Mouse (Mus musculus) liver, adult 2 months (tissue): Measurements from ENCODE around the gene Usp2. TPM values are rescaled to one million over a fixed set of nuclear protein-coding genes. Genes with fewer than 3 reads are reported as not detected.

Experiments used
- DNase-seq: peaks from one replicate; pipeline ENCODE4 v3.0.0-alpha.2; 2011; ENCODE audit warnings: low read depth, low spot score; ENCODE audit errors: extremely low read depth
- H3K27ac ChIP-seq: fragments of 200-500 bp; replicated peaks from 2 replicates; pipeline ENCODE4 v1.5.1; 2012; ENCODE audit warnings: low read depth, mild to moderate bottlenecking, control low read depth, inconsistent platforms, low read length; ENCODE audit not compliant: insufficient read depth
- H3K27me3 ChIP-seq: fragments of 200-500 bp; 2 replicates; pipeline ENCODE4 v1.6.1; 2012; ENCODE audit warnings: mild to moderate bottlenecking, moderate library complexity, low read length, inconsistent platforms; ENCODE audit not compliant: control insufficient read depth, insufficient read depth
- H3K36me3 ChIP-seq: fragments of 200-500 bp; 2 replicates; pipeline ENCODE4 v1.6.1; 2012; ENCODE audit warnings: low read length, inconsistent platforms; ENCODE audit not compliant: control insufficient read depth, insufficient read depth
- H3K4me1 ChIP-seq: fragments of 200-500 bp; 2 replicates; pipeline ENCODE4 v1.6.1; 2011; ENCODE audit warnings: low read length; ENCODE audit not compliant: control insufficient read depth, insufficient read depth
- H3K4me3 ChIP-seq: fragments of 200-500 bp; 2 replicates; pipeline ENCODE4 v1.5.1; 2011; ENCODE audit warnings: low read depth, mild to moderate bottlenecking, control low read depth, low read length, moderate library complexity; ENCODE audit not compliant: insufficient read depth
- H3K79me2 ChIP-seq: fragments of 200-500 bp; 2 replicates; pipeline ENCODE4 v1.6.1; 2012; ENCODE audit warnings: inconsistent platforms, mild to moderate bottlenecking, low read length, moderate library complexity; ENCODE audit not compliant: control insufficient read depth, insufficient read depth
- H3K9ac ChIP-seq: fragments of 200-500 bp; 2 replicates; pipeline ENCODE4 v1.6.1; 2012; ENCODE audit warnings: low read depth, mild to moderate bottlenecking, control low read depth, inconsistent platforms, low read length
- CTCF ChIP-seq: fragments of 200-500 bp; IDR thresholded peaks from 2 replicates; pipeline ENCODE4 v1.5.1; 2011; ENCODE audit warnings: low read depth, low read length, control low read depth
- POLR2A ChIP-seq: fragments of 200-500 bp; IDR thresholded peaks from 2 replicates; pipeline ENCODE4 v1.6.1; 2011; ENCODE audit warnings: low read length, control low read depth; ENCODE audit not compliant: insufficient read depth; ENCODE audit errors: extremely low read depth
- WGBS: fragments of 180-500 bp; shearing (Covaris S2); methylation state at CpG from one replicate; pipeline ENCODE4 v1.1.7; 2018; 5-methylcytosine and 5-hydroxymethylcytosine counted together
- polyA plus RNA-seq: library from polyadenylated mRNA; depleted of rRNA; stranded (reverse); fragments of >200 nt; gene quantifications from 2 replicates; pipeline ENCODE4 v1.2.3, GENCODE M21; 2012; rRNA removed
- total RNA-seq: library from RNA; depleted of rRNA; stranded (reverse); fragments of >200 nt; gene quantifications from 2 replicates; pipeline ENCODE4 v1.2.3, GENCODE M21; 2014; rRNA removed

Usp2 gene
- total RNA-seq (9.9 and 13.6 TPM in 2 replicates), polyA plus RNA-seq (1.6 and 3.1 TPM in 2 replicates)

DNA sequence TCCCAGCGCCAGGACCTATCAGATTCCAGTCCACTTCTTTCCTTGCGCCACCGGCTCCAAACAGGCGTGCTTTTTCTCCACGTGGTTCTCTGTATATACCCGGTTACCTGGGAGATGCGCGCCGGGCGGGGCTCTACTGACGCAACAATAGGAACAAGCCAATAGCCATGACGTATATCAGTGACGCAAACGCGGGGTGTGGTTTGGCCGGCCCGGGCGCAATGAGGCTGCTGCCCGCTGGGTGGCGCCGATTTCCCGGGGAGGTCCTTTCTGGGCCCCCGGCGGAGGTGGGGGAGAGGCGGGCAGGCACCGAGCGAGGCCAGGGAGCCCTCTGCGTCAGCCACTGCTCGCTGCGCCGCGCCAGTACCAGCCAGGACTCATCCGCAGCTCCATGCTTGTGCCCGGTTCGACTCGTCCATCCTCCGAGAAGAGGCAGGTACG, at the start of gene Usp2:
Gene Usp2, plus strand, starts transcription at position 237 of the 441 bp plus-strand sequence.
- Histone ChIP-seq H3K27ac (peak within 1 kb of the TSS; percentile 56), H3K79me2 (no peaks in the 10 kb centered on the region), H3K9ac (peak within 1 kb of the TSS; percentile 87), H3K27me3 (no peaks in the 10 kb centered on the region), H3K36me3 (no peaks in the 10 kb centered on the region), H3K4me3 (peak within 1 kb of the TSS; percentile 84), H3K4me1 (no peaks in the 10 kb centered on the region)
- TF ChIP-seq CTCF (peak; percentile 75), POLR2A (peak; percentile 41; the same call in 1 of the 2 replicates)
- WGBS = under 1% methylated on average over 38 of the region's 38 CpGs
- peak; percentile 88 for DNase-seq

DNA sequence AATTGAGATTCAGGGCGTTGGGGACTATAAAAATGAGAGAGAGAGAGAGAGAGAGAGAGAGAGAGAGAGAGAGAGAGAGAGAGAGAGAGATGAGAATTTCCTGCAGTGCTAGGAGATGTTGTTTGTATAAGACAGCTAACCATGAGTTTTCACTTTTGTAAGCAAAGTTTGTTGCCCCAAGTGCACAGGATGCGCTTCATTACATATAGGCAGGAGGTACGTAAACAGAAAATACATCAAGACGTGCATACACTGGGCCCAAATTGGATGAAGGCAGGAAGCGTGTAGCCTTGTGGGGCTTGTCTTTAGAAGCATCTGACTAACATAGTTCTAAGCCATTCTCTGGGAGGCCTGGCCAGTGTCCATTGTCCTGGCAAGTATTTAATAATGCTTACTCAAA, 49.0 kb upstream of the Usp2 start:
- DNase-seq = no peak
- Histone ChIP-seq H3K4me3 (no peak overlapping the region), H3K27ac (no peak overlapping the region), H3K79me2 (no peaks in the 10 kb centered on the region), H3K27me3 (no peaks in the 10 kb centered on the region), H3K9ac (no peak overlapping the region), H3K4me1 (no peaks in the 10 kb centered on the region), H3K36me3 (no peaks in the 10 kb centered on the region)
- 76% methylated on average over 5 of the region's 5 CpGs for WGBS
- no peak for TF ChIP-seq CTCF
- TF ChIP-seq POLR2A = no peak

DNA sequence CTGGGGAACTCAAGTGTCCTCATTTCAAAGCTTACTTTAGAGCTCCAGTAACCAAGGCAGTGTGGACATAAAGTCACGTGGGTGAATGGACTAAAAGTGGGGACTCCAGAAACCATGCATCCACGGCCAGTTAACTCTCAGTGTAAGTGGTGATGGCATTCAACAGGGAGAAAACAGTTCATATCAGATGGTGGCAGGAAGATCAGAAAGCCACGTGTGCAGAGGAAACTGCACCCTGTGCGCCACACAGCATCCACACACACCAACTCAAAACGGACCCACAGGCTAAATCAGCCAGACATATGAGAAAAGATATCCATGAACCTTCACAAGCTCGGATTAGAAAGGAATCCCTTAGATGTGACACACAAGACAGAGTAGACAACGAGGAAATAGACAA, 46.8 kb upstream of the Usp2 start:
- Histone ChIP-seq H3K27me3 (no peaks in the 10 kb centered on the region), H3K9ac (no peak overlapping the region), H3K36me3 (no peaks in the 10 kb centered on the region), H3K4me1 (no peaks in the 10 kb centered on the region), H3K27ac (no peak overlapping the region), H3K4me3 (no peak overlapping the region), H3K79me2 (no peaks in the 10 kb centered on the region)
- TF ChIP-seq POLR2A (no peak), CTCF (no peak)
- no peak for DNase-seq
- 76% methylated on average over 7 of the region's 7 CpGs for WGBS

GRCm38 (mm10) chr9:44022100-44022847, 44.5 kb upstream of the Usp2 start:
- H3K79me2 ChIP-seq = no peaks in the 10 kb centered on the region
- no peaks in the 10 kb centered on the region for H3K36me3 ChIP-seq
- DNase-seq = peak; percentile 7
- H3K27me3 ChIP-seq = no peaks in the 10 kb centered on the region
- H3K27ac ChIP-seq = no peak overlapping the region
- WGBS = 78% methylated on average over 8 of the region's 8 CpGs
- no peak for TF ChIP-seq CTCF
- no peak for TF ChIP-seq POLR2A
- no peaks in the 10 kb centered on the region for H3K4me1 ChIP-seq
- no peak overlapping the region for H3K9ac ChIP-seq
- no peak overlapping the region for H3K4me3 ChIP-seq

- 78% methylated on average over 3 of the region's 3 CpGs for WGBS
- Histone ChIP-seq H3K4me3 (no peak overlapping the region), H3K4me1 (no peaks in the 10 kb centered on the region), H3K9ac (no peak overlapping the region), H3K36me3 (no peaks in the 10 kb centered on the region), H3K27me3 (no peaks in the 10 kb centered on the region), H3K27ac (no peak overlapping the region), H3K79me2 (no peaks in the 10 kb centered on the region)
- no peak for TF ChIP-seq POLR2A
- TF ChIP-seq CTCF = no peak
- DNase-seq = no peak
Measured at GRCm38 (mm10) chr9:44024096-44024495, 42.7 kb upstream of the Usp2 start.
